Mouse (Mus musculus) liver, embryonic 14 days (tissue): ENCODE data around the gene Ccdc36. TPM values are rescaled to one million over a fixed set of nuclear protein-coding genes. Genes with fewer than 3 reads are reported as not detected.

Experiments
- polyA plus RNA-seq: library from polyadenylated mRNA; depleted of rRNA; stranded (reverse); fragments of >200 nt; gene quantifications from 2 replicates; pipeline ENCODE4 v1.2.3, GENCODE M21; 2012; rRNA removed

The Ccdc36 gene
- 0.17 TPM in 2 replicates for polyA plus RNA-seq

GRCm38 (mm10) chr9:108428384-108428783 lies at the start of gene Ccdc36:
Ccdc36 (minus strand) TSS chr9:108428484.

DNA sequence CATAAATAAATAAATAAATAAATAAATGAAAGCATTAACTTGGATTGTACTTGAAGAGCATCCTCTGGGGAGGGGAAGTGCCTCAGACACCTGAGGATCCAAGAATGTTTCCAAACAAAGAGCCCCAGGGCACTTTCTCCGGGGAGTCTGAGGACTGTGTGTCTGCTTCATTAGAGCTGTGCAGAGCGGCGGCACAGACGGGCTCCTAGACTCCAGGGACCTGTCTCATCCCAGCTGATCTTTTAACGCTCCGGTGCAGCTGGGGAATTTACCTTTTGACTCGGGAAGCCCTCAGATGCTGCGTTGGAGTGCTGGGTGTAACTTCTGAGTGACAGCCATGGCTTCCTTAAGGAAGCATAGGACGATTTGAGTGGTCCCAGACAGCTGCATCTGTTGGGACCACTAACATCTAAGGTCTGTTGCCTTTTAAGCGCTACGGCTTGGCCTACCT lies 32.9 kb upstream of the Ccdc36 start, which contains the start of gene Klhdc8b:
Klhdc8b (minus strand) TSS at position 401 of the 451 bp plus-strand sequence.

GRCm38 (mm10) chr9:108460319-108461178 lies 32.3 kb upstream of the Ccdc36 start, which contains the start of gene Ccdc71:
Ccdc71 (plus strand) TSS chr9:108460527.

DNA sequence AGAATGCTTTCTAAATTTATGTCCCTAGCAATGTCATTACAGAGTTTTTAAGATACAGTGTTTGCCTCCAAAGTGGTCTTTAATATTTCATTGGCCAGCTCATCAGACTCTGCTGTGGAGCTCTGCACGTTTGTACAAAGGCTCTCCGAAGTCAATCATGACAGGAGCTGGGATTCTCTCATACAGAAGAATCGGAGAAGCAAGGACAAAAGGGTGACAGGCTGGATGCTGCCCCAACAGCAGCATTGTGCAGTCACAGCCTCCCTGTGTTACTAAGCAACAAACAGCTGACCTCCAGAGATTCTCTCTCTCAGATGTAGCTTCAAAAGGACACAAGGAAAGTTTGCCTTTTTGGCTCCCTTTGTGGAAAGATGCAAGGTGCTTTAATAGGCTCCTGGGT lies 7.9 kb upstream of the Ccdc36 start, which contains the start of gene BC048562:
BC048562 (plus strand) TSS at position 301 of the 400 bp plus-strand sequence.

GRCm38 (mm10) chr9:108392676-108393075 lies 35.6 kb downstream of the Ccdc36 start, which contains the start of gene 1700102P08Rik:
1700102P08Rik (plus strand) TSS chr9:108392805.

Other genes starting within 250 kb of the Ccdc36 start
- gene Bsn, start 238.1 kb downstream of the Ccdc36 start, polyA plus RNA-seq = 0.86 and 0.89 TPM in 2 replicates
- gene Dag1, start 164.5 kb downstream of the Ccdc36 start, polyA plus RNA-seq = 4.5 and 5.6 TPM in 2 replicates
- 2.7 and 3.1 TPM in 2 replicates for gene Nicn1, start 138.1 kb downstream of the Ccdc36 start, polyA plus RNA-seq
- 6.6 and 7.8 TPM in 2 replicates for gene Amt, start 131.6 kb downstream of the Ccdc36 start, polyA plus RNA-seq
- gene Rhoa, start 122.4 kb downstream of the Ccdc36 start, polyA plus RNA-seq = 77.4 and 89.7 TPM in 2 replicates
- gene Tcta, start 122.3 kb downstream of the Ccdc36 start, polyA plus RNA-seq = 8.4 and 10.7 TPM in 2 replicates
- 3,245 and 3,712 TPM in 2 replicates for gene Gpx1, start 89.6 kb downstream of the Ccdc36 start, polyA plus RNA-seq
- 36.5 and 40.0 TPM in 2 replicates for gene Usp4, start 80.6 kb downstream of the Ccdc36 start, polyA plus RNA-seq
- 0.36 and 0.61 TPM in 2 replicates for gene 1700102P08Rik, start 35.7 kb downstream of the Ccdc36 start, polyA plus RNA-seq
- gene BC048562, start 8.0 kb upstream of the Ccdc36 start, polyA plus RNA-seq = not detected in 2 replicates
- gene Ccdc71, start 32.0 kb upstream of the Ccdc36 start, polyA plus RNA-seq = 9.1 and 10.2 TPM in 2 replicates
- 10.9 and 12.7 TPM in 2 replicates for gene Klhdc8b, start 33.1 kb upstream of the Ccdc36 start, polyA plus RNA-seq
- gene Lamb2, start 51.3 kb upstream of the Ccdc36 start, polyA plus RNA-seq = 7.2 and 7.9 TPM in 2 replicates
- 29.8 and 34.1 TPM in 2 replicates for gene Usp19, start 62.1 kb upstream of the Ccdc36 start, polyA plus RNA-seq
- 97.1 and 108 TPM in 2 replicates for gene Qars, start 79.2 kb upstream of the Ccdc36 start, polyA plus RNA-seq
- gene Qrich1, start 88.3 kb upstream of the Ccdc36 start, polyA plus RNA-seq = 36.9 and 46.0 TPM in 2 replicates
- gene Impdh2, start 131.8 kb upstream of the Ccdc36 start, polyA plus RNA-seq = 120 and 136 TPM in 2 replicates
- gene Ndufaf3, start 138.9 kb upstream of the Ccdc36 start, polyA plus RNA-seq = 9.9 and 11.3 TPM in 2 replicates
- gene Dalrd3, start 141.4 kb upstream of the Ccdc36 start, polyA plus RNA-seq = 38.4 and 45.4 TPM in 2 replicates
- gene Wdr6, start 150.3 kb upstream of the Ccdc36 start, polyA plus RNA-seq = 7.5 and 8.5 TPM in 2 replicates
- gene P4htm, start 169.2 kb upstream of the Ccdc36 start, polyA plus RNA-seq = 0.63 and 0.67 TPM in 2 replicates
- 18.2 and 20.6 TPM in 2 replicates for gene Arih2, start 220.9 kb upstream of the Ccdc36 start, polyA plus RNA-seq
- 6.8 and 9.3 TPM in 2 replicates for gene Slc25a20, start 233.6 kb upstream of the Ccdc36 start, polyA plus RNA-seq